Mouse (Mus musculus) kidney, adult 2 months (tissue): ENCODE data around the gene Pum2.

Experiments used
- CTCF ChIP-seq: fragments of 200-500 bp; conservative IDR thresholded peaks from 2 replicates; pipeline ENCODE4 v1.5.1; 2011; ENCODE audit warnings: low read depth, mild to moderate bottlenecking, control low read depth, low read length, moderate library complexity, mixed read lengths; ENCODE audit not compliant: insufficient read depth, insufficient read length
- POLR2A ChIP-seq: fragments of 200-500 bp; IDR thresholded peaks from one replicate; pipeline ENCODE4 v1.6.1; 2011; ENCODE audit warnings: low read depth, low read length, control low read depth

DNA sequence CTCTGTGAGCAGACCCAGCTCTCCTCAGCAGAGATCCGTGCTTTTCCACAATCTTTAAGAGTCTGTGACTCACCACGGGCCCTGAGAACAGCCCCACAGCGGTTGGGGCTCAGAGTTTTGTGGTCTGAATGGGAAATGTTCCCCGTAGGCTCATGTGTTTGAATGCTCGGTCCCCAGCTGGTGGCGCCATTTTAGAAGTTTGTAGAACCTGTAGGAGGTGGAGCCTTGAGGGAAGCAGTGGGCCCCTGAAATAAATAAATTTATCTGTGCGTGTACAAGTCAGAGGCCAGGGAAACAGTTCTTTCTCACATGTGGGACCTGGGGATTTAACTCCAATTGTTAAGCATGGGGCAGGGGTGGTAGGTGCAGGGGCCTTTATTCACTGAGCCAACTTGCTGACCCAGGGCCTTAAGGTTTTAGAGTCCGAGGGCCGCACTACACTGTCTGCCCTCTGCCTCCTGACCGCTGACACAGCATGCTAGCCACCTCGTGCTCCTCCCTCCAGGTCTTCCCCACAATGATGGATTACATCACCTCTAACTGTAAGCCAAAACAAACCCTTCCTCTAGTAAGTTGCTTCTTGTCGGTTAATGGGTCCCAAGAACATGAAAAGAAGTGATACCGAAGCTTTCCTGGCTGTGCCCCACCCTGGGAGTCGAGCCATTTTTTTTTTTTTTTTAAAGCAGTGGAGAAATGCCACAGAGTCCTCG lies 90.4 kb downstream of the Pum2 start:
- TF ChIP-seq CTCF (no peak), POLR2A (no peak)
